Mouse (Mus musculus) spleen, postnatal 0 days (tissue): ENCODE results near the gene Sh3kbp1. TPM values are rescaled to one million over a fixed set of nuclear protein-coding genes. Genes with fewer than 3 reads are reported as not detected.

Source experiments
- polyA plus RNA-seq: library from polyadenylated mRNA; unstranded; fragments of >200 nt; fragmentation: Nextera tagmentation; extraction: Ambion mirVana; gene quantifications from 2 replicates; pipeline ENCODE4 v1.2.1, GENCODE M21; 2015

Gene Sh3kbp1
- 17.9 and 24.9 TPM in 2 replicates for polyA plus RNA-seq

DNA sequence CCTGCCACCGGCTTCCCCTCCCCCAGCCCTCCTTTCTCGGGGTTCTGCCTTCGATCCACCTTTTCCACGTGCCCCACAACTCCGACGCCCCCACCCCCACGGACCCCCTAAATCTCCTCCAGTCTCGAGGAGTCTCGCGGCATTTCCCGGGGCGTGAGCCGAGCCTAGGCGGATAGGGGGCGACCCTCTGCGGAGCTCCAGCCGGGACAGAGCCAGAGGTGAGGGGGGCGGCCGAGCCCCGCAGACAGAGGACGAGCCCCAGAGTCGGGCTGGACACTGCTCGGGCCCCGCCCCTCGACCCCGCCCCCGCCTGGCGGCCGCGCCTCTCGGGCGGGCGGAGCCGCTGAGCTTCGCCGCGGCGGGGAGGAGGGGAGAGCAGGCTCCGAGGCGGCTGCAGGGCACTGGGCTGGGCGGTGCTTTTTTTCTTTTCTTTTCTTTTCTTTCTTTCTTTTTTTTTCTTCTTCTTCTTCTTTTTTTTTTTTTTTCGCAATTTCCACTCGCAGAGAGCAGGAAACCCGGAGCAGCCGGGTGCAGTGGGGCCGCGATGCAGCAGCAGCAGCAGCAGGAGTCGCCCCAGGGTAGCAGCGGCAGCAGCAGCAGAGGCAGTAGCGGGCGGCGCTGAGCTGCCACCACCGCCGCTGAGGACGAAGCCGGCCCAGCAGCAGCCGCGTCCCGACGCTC is at the start of gene Sh3kbp1:
Gene Sh3kbp1, plus strand, starts transcription at position 366 of the 681 bp plus-strand sequence.

DNA sequence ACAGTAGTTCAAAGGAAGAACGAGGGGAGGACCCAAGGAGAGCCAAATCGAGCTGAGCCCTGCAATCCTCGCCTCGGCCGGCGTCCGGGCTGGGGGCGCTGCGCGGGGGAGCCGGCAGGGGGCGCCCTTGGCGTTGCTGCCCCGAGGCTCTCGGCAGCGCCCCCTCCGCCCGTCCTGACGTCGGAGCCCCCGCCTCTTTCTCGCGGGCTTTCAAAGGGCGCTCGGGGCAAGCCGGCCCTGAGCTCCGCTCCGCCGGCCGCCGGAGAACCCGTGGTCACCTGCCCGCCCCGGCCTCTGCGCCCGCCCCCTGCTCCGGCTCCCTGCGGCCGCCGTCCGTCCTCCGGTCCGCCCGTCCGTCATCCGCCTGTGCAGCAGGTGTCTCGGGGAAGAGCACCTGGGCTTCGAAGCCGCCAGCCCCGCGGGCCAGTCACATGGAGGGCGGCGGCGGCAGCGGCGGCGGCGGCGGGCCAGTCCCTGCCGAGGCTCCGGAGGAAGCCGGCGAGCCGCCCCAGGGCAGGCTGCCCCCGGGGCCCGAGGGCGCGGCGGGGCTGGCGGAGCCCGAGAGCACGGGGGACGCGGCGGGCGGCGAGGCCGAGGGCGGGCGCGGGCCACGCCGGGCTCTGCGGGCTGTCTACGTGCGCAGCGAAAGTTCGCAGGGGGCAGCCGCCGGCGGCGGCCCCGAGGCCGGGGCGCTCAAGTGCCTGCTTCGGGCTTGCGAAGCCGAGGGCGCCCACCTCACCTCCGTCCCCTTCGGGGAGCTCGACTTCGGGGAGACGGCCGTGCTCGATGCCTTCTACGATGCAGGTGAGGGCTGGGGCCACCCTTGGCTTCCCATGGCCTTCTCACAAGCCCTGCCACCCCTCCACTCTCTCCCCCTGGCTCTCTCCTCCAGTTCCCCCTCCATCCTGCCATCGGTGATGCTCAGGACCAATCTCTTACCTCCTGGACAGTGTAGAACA is 361.2 kb downstream of the Sh3kbp1 start, which contains the start of gene Map3k15:
Gene Map3k15, plus strand, starts transcription at position 432 of the 959 bp plus-strand sequence.

Other genes starting within 250 kb of the Sh3kbp1 start
- gene Map7d2, start 212.7 kb upstream of the Sh3kbp1 start, polyA plus RNA-seq, result 0.05 TPM in 1 of 2 replicates, not detected in the other
- 12.9 TPM in 2 replicates for gene Bclaf3, start 100.6 kb upstream of the Sh3kbp1 start, polyA plus RNA-seq